Mouse (Mus musculus): ENCODE results near the gene Alcam.

DNA sequence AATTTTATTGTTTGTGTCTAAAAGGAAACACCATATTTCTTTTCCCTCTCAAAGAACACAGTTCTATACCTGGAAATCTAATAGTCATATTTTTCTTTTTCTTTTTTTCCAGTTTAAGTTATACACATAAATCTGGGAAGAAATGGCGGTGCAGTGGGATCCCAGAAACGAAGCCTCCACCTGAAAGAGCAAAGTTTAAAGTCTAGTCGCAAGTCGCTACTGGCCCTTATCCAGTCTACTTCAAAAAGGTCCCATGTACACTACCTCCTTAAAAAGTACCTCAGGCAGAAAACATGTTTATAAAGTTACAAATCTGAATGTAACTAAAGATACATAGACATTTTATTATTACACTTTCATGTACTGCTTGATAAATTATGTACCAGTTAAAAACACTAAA is 203.7 kb downstream of the Alcam start:
- no peak for TF ChIP-seq CTCF (IDR thresholded peaks at IDR 0.05)
- TF ChIP-seq EP300 (IDR thresholded peaks at IDR 0.05), result no peak

All from lung, postnatal 0 days (tissue).